Mouse (Mus musculus) G1E (cell line): ENCODE results near the gene Msl1. TPM values are rescaled to one million over a fixed set of nuclear protein-coding genes. Genes with fewer than 3 reads are reported as not detected.

ENCODE experiments used
- ATAC-seq: 2 replicates; pipeline ENCODE4 v1.8.0; 2016; ENCODE audit warnings: mild to moderate bottlenecking; ENCODE audit not compliant: insufficient number of reproducible peaks, poor library complexity, low FRiP score, severe bottlenecking; ENCODE audit errors: extremely low read depth
- DNase-seq: peaks from one replicate; pipeline ENCODE4 v3.0.0; 2012; ENCODE audit warnings: low spot score
- H3K27me3 ChIP-seq: 2 replicates; pipeline ENCODE4 v1.6.1; 2012; ENCODE audit warnings: mild to moderate bottlenecking, low read length, inconsistent platforms; ENCODE audit not compliant: insufficient read depth
- H3K36me3 ChIP-seq: replicated peaks from 2 replicates; pipeline ENCODE3; 2012; ENCODE audit warnings: mild to moderate bottlenecking, inconsistent platforms
- H3K4me1 ChIP-seq: 2 replicates; pipeline ENCODE4 v1.6.1; 2012; ENCODE audit warnings: low read depth, low read length, inconsistent platforms, mixed read lengths; ENCODE audit not compliant: insufficient read depth
- H3K4me3 ChIP-seq: 2 replicates; pipeline ENCODE4 v1.5.1; 2012; ENCODE audit warnings: low read depth, mild to moderate bottlenecking, inconsistent platforms, low read length, moderate library complexity, mixed read lengths
- H3K9me3 ChIP-seq: replicated peaks from 2 replicates; pipeline ENCODE4 v1.6.1; 2012; ENCODE audit warnings: inconsistent platforms
- CTCF ChIP-seq: IDR thresholded peaks from 2 replicates; pipeline ENCODE4 v1.5.1; 2012; ENCODE audit warnings: low read depth, low read length, inconsistent platforms, mixed read lengths
- GATA1 ChIP-seq: IDR thresholded peaks from 2 replicates; pipeline ENCODE4 v1.6.1; 2012; ENCODE audit warnings: borderline replicate concordance, low read length, inconsistent platforms, mixed read lengths
- GATA2 ChIP-seq: IDR thresholded peaks from 2 replicates; pipeline ENCODE4 v1.6.1; 2012; ENCODE audit warnings: low read depth, low read length, inconsistent platforms, borderline replicate concordance
- POLR2AphosphoS5 ChIP-seq: IDR thresholded peaks from 2 replicates; pipeline ENCODE4 v1.6.1; 2012; ENCODE audit warnings: low read depth, low read length, inconsistent platforms; ENCODE audit not compliant: insufficient replicate concordance
- TAL1 ChIP-seq: conservative IDR thresholded peaks from 2 replicates; pipeline ENCODE4 v1.6.1; 2012; ENCODE audit warnings: low read depth, low read length, inconsistent platforms, mixed read lengths
- polyA plus RNA-seq: library from polyadenylated mRNA; stranded (reverse); fragments of >175 nt; gene quantifications from 2 replicates; pipeline ENCODE4 v1.2.3, GENCODE M21; 2012
- total RNA-seq, 2 experiments: library from RNA; stranded (forward) in 1 of 2; stranded (reverse) in 1 of 2; fragments of 200-1000 nt in 1 of 2; fragments of >200 nt in 1 of 2; fragmentation: Nextera tagmentation in 1 of 2; gene quantifications; 2 replicates each; pipeline ENCODE4 v1.2.3; 2014 to 2017

Msl1 gene
- total RNA-seq (2014; fragmentation: Nextera tagmentation), result 38.0 and 52.2 TPM in 2 replicates
- 39.4 and 45.6 TPM in 2 replicates for total RNA-seq (2017)
- 36.5 and 44.9 TPM in 2 replicates for polyA plus RNA-seq

DNA sequence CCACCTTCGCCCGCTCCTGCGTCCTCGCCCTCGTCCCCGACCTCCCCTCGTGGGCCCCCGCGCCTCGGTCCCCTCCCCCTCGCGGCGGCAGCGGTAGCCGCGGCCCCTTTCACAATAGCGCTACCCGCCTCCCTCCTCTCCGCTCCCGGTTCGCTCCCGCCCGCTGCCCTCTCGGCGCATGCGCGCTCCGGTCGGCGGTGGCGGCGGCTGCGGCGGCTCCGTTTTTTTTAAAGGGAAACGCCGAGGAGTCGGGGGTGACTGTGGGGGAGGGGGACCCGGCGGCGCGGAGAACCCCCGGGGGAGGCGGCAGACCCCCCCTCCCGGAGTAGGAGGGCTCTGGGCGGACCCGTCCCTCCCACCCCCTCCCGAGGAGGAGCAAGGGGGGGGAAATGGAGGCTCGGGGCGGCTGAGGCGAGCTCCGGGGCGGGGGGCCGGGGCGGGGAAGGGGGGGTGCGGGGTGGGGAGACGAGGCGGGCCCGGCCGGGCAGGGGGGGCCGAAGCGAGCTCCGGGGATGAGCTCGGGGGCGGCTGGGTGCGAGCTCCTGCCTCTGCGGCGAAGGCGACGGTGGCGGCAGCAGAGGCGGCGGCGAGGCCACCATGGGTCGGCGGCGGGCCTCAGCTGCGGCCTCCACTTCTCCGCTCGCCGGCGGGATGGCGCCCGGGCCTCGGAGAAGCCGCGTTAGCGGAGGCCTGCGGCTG, at the start of gene Msl1:
Gene Msl1, plus strand, starts transcription at position 502 of the 699 bp plus-strand sequence.
- TF ChIP-seq GATA1 (no peak), CTCF (no peak)
- peaks cover 68% of the 10 kb centered on the region for H3K4me1 ChIP-seq
- H3K27me3 ChIP-seq, result no peaks in the 10 kb centered on the region
- H3K36me3 ChIP-seq, result peaks cover 37% of the 10 kb centered on the region
- peak; percentile 84 for DNase-seq
- 0 out of 2 replicates have a peak, but pooled peaks have one; percentile 41 for ATAC-seq
- no peaks in the 10 kb centered on the region for H3K9me3 ChIP-seq
- peak within 1 kb of the TSS; percentile 88 for H3K4me3 ChIP-seq

DNA sequence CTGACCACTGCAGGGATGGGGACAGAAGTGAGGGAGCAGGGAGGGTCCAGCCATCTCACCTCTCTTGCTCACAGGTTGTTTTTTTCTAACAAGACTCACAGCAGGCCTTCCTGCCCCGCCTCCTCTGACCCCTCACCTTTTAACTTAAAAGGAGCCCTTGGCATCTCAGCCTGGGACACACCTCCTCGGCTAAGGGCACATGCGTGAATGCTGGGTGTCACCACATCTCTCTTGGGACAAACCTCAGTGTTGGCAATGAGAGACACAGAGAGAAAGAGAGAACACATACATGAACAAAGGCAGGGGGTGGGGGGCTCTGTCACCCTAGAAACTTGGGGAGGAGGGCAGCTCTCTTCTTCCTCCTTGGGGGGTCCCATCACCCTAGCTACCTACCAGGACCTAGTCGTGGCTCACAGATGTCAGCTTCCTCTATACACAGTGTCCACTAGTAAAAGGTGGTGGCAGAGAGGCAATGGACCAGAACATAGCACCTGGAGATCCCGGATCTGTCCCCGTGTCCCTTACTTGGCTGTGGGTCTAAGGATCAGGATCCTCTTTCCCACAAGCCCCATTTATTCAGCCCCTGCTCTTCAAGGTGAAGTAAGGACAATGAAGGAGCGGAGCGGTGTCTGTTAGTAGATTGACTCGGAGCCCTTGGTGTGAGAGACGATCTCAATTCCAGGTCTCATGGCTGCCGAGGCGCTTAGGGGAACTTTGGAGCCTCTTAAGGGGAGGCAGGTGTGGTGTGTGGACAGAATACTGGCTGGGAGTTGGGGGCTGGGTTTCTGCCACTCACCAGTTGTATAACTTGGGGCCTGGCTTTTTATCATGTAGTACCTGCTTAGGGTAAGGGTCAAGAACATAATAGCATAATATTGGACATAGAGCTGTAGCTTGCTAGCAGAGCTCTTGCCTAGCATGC, 49.1 kb upstream of the Msl1 start:
- ATAC-seq, result no peak
- peaks cover 91% of the 10 kb centered on the region for H3K4me1 ChIP-seq
- H3K9me3 ChIP-seq, result no peaks in the 10 kb centered on the region
- TF ChIP-seq TAL1 (no peak), POLR2AphosphoS5 (no peak), CTCF (no peak), GATA2 (no peak), GATA1 (no peak)
- H3K27me3 ChIP-seq, result no peaks in the 10 kb centered on the region
- peaks cover 47% of the 10 kb centered on the region for H3K36me3 ChIP-seq
- peak overlapping the region; percentile 66; the same call in 1 of the 2 replicates for H3K4me3 ChIP-seq
- no peak for DNase-seq

DNA sequence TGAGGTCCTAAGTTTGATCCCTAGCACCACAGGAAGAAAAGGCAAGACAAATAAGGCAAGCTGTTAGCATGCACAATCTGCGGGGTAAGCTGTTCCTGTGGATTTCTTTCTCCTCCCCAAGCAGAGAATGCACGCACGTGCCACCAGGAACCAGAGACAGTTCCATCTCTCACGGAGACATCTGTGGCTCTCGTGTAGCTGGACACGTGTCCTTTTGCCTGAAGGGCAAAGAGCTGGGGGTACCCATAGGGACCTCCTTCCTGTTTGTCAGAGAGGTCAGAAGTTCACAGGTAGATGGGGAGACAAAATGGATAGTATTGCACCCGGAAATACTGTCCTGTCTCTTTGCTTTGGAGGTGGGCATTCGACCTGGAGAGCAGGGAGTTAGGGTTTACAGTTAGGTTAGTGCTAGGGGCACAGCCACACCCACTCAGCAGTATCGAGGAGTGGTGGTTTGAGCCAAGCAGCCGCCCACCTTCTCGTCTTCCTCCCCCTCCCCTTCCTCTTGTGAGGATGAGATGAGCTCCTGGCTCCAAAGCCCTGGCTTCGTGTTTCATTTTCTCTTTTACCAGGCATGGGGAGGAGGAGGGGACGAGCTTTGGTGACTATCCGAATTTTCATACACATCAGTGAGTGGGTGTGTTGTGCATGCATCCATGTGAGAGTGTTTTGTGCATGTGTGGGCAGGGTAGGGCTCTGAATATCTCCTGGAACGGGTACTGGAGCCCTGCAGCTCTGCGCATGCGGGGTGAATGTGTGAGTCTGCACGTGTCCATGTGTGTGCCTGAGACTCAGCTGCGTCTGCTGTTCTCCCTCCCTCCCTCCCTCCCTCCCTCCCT, 48.2 kb upstream of the Msl1 start:
- Histone ChIP-seq H3K36me3 (peaks cover 47% of the 10 kb centered on the region), H3K4me1 (peaks cover 99% of the 10 kb centered on the region), H3K9me3 (no peaks in the 10 kb centered on the region), H3K4me3 (peak overlapping the region; percentile 66), H3K27me3 (no peaks in the 10 kb centered on the region)
- peak; percentile 42 for ATAC-seq
- TF ChIP-seq POLR2AphosphoS5 (no peak), GATA2 (no peak), TAL1 (no peak), CTCF (no peak), GATA1 (no peak)
- no peak for DNase-seq

DNA sequence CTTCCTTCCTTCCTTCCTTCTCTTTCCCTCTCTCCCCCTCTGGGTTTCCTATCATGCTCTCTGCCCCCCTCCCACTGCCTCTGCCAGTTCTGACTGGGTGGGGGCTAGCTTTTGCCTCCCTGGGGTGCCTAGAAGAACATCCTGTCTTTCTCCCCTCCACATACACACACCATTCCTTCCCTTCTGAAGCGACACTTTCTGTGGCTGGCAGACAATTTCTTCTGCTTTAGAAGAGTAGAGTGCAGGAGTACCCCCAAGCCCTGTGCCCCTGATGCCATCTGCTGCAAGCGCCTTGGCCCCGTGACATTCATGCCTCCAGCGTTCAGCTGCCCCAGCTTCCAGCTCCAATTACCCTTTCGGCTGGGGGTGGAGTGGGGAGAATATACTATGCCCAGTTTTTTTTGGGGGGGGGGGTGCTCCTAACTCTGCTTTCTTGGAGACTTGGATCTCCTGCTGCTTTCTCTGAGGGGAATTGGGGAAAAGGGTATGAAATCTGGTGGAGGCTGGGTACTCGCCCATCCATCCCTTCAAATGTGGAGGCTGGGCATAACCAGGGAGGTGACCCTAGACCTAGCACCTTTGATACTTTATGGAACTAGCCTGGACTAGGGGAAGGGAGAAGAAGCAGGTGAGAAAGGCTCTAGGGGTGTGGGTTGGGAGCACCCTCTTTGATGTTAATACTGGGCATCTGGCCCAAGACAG, 47.4 kb upstream of the Msl1 start:
- Histone ChIP-seq H3K36me3 (peaks cover 54% of the 10 kb centered on the region), H3K27me3 (no peaks in the 10 kb centered on the region), H3K4me1 (peaks cover 100% of the 10 kb centered on the region), H3K9me3 (no peaks in the 10 kb centered on the region), H3K4me3 (peak overlapping the region; percentile 57; the same call in 1 of the 2 replicates)
- DNase-seq, result no peak
- no peak for ATAC-seq
- no peak for TF ChIP-seq GATA1
- no peak for TF ChIP-seq TAL1
- TF ChIP-seq CTCF, result no peak
- no peak for TF ChIP-seq GATA2
- no peak for TF ChIP-seq POLR2AphosphoS5

DNA sequence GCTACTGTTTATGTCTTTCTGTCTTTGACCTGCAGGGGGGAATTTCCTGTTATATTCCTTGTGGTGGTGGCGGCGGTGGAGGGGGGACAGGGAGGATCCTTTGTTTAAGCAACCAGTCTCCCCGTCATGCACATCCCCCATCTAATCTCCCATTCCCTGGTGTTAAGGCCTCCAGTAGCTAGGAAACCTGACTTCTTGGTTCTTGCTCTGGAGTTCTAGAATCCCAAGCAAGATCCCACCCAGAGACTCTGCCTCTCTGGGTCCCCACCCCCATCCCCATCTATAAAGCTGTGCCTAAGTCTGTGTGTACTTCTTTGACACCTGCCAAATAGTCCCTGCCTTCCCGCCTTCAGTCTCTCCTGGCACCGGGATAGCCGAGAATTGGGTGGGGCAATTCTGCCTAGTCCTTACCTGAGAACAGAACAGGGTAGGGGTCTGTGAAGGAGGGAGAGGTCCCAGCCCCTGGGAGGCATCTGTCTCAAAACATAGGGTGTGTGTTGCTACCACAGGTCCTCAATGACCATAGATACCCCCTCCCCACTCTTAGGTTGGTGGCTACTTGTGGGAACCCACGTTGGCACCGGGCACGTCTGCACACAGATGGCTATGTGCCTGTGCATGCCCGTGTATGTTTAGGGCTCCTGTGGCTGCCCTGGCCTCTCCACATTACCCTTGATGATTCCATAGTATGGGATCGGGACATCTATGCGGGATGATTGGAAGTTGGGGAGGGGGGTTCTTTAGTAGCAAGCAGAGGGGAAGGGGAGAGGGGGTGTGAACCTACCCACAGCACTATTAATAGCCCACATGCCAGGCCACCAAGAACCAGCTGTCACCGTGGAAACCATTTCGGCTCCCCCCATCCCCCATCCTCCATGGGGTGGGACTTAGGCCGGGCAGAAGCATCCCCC, 46.6 kb upstream of the Msl1 start:
- DNase-seq (no peak), ATAC-seq (no peak)
- H3K36me3 ChIP-seq, result peaks cover 57% of the 10 kb centered on the region
- TF ChIP-seq GATA1, result no peak
- TF ChIP-seq GATA2, result no peak
- no peak for TF ChIP-seq TAL1
- no peak for TF ChIP-seq POLR2AphosphoS5
- no peak for TF ChIP-seq CTCF
- no peaks in the 10 kb centered on the region for H3K9me3 ChIP-seq
- no peak overlapping the region; the same call in 1 of the 2 replicates for H3K4me3 ChIP-seq
- no peaks in the 10 kb centered on the region for H3K27me3 ChIP-seq
- H3K4me1 ChIP-seq, result peaks cover 100% of the 10 kb centered on the region
